Mouse (Mus musculus) embryonic stem cell, embryonic (primary cell): ENCODE data around the gene Ndufa11.

Source experiments
- CTCF ChIA-PET, 4 experiments: fragments of 300-600 bp in 2 of 4; fragments of 350-600 bp in 2 of 4; sonication (Branson Sonifier 250); formaldehyde crosslinking; loops; one replicate each; lab custom pipeline; 2022; ENCODE audit warnings: inconsistent platforms in 2 of 4; lab: Charles Lee
- POLR2A ChIA-PET, 4 experiments: fragments of 300-600 bp in 2 of 4; fragments of 350-600 bp in 2 of 4; sonication (Branson Sonifier 250); formaldehyde crosslinking; loops; one replicate each; lab custom pipeline; 2022; ENCODE audit warnings: antibody characterized with exemption in 4 of 4, inconsistent platforms in 1 of 4; lab: Charles Lee

Ndufa11 gene

DNA sequence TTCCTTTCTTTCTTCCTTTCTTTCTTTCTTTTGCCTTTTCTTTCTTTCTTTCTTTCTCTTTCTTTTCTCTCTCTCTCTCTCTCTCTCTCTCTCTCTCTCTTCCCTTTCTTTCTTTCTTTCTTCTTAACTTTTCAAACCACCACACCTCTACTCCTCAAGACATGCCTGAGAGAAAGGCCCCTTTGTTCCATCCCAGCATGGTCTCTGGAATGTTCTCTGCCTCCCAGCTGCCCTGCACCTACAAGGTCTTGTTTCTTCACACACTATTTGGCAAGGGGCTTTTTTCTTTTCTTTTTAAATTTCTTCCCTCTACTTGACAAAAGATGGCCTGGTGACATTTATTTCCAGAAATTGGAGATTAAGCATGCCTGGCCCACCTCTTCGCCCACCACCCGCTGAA lies 12.1 kb downstream of the Ndufa11 start:
- ChIA-PET POLR2A (interaction anchor here in 3 of 4 experiments (0.6 to 5.0 kb wide), 18 partner anchors 7 to 145 kb away, joined by 3 to 68 read pairs (median 6); partner anchors contain the start of genes Ndufa11 (in 2 of the 3), Ranbp3 (in 2 of the 3), Vmac (in 2 of the 3) and Dus3l (in 1 of the 3)), CTCF (interaction anchor here in 2 of 4 experiments (1.1 to 3.0 kb wide), 2 partner anchors 28 to 176 kb away, joined by 3 to 12 read pairs; partner anchors contain the start of gene Nrtn (in 1 of the 2))

DNA sequence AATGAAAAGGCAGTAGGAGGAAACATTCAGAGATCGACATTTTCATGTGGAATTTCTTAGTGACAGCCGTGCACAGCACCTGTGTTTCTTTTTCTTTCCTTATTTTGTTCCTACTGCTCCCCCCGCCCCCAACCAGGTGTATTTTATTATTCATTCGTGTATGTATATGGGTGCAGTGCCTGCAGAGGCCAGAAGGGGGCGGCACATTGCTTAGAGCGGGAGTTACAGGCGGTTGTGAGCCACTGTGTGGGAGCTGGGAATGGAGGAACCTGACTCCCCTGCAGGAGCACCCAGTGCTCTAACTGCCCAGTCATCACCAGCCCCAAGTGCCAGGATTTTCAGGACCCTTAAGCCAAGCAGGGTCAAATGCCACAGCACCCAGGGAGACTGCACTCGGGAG lies 19.0 kb downstream of the Ndufa11 start:
- ChIA-PET POLR2A (interaction anchor here in 2 of 4 experiments (0.6 to 6.2 kb wide), 20 partner anchors 8 to 457 kb away, joined by 3 to 30 read pairs (median 5); partner anchors contain the start of genes Dus3l (in 1 of the 2), Nrtn (in 1 of the 2) and Ranbp3 (in 1 of the 2)), CTCF (interaction anchor here in 3 of 4 experiments (0.6 to 3.0 kb wide), 46 partner anchors 8 to 780 kb away, joined by 3 to 16 read pairs (median 4); partner anchors contain the start of genes Nrtn (in 2 of the 3), Dus3l (in 1 of the 3), Mllt1 (in 1 of the 3) and Ndufa11 (in 1 of the 3))

DNA sequence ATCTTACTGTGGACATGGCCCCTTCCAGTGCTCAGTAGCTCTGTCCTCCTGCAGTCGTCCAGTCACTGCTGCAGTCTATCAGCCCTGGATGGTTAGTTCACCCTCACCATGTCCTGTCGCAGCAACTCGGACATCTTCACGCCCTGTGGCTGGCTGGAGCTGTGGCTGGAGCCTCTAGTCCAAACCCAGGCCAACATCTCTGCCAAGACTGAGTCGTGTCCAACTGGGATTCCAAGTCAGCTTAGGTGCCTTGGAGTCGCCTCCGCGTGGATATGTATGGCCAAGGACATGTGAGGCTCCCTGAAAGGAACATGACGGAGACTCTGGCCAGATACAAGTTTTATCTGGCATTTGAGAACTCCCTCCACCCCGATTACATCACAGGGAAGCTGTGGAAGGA lies 20.7 kb downstream of the Ndufa11 start:
- ChIA-PET CTCF (interaction anchor here in 2 of 4 experiments (1.2 to 2.0 kb wide), 4 partner anchors 13 to 400 kb away, joined by 3 to 11 read pairs (median 4); no protein-coding TSS in a partner anchor), POLR2A (interaction anchor here in 3 of 4 experiments (0.6 to 6.2 kb wide), 12 partner anchors 10 to 434 kb away, joined by 3 to 30 read pairs (median 5); partner anchors contain the start of genes Nrtn (in 1 of the 3) and Ranbp3 (in 1 of the 3))

DNA sequence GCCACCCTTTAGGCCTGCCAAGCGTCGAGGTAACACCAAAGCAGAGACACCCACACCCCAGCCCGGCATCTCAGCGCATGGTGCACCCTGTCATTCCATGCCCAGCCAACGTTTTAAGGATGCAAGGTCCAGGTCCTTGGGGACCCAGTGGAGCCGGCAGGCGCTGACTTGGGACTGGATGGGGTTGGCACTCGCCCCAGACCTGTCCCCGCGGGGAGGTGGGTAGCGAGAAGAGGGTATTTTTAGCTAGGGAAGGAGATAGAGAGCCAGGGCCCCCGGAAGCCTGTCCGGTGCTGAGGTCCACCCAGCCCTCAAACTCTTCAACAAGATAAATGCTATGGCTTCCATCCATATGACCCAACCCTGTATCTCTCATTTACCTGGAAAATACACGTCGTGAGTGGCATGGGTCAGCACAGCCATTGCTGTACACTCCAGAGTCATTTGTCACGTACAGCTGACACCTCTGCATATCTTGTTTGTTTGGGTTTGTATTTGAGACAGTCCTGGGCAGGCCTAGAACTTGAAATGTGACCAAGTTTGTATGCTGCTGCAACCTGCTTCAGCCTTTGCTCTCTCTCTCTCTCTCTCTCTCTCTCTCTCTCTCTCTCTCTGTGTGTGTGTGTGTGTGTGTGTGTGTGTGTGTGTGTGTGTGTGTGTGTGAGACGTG lies 22.7 kb downstream of the Ndufa11 start:
- POLR2A ChIA-PET, result interaction anchor here in 3 of 4 experiments (0.7 to 6.2 kb wide), 8 partner anchors 9 to 113 kb away, joined by 3 to 30 read pairs (median 4); partner anchors contain the start of genes Dus3l (in 1 of the 3), Lonp1 (in 1 of the 3), Ndufa11 (in 1 of the 3) and Rfx2 (in 1 of the 3)
- CTCF ChIA-PET, result no interaction called here

DNA sequence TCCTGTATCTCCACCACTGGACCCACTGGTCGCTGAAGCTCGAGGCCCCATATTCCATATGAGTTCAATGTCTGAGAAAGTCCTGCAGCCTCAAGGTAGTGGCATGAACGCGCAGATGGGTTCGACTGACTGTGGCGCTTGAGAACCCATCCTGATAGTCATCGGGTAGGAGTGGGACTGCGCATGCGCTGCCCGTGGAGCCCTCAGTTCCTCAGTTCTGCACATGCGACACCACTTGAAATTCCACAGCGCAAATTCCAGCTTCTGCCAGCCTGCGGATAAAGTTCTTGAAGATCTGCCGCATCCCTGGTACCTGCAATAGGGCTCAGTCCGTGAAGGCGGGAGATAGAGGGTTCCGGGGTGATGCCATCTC lies 23.2 kb downstream of the Ndufa11 start:
- POLR2A ChIA-PET, result interaction anchor here in 2 of 4 experiments (0.9 to 6.2 kb wide), 6 partner anchors 9 to 114 kb away, joined by 3 to 30 read pairs (median 6); partner anchors contain the start of genes Dus3l (in 1 of the 2), Lonp1 (in 1 of the 2), Ndufa11 (in 1 of the 2) and Rfx2 (in 1 of the 2)
- CTCF ChIA-PET, result interaction anchor here in 1 of 4 experiments (1.3 to 2.0 kb wide), 2 partner anchors 13 to 390 kb away, joined by 4 to 5 read pairs; no protein-coding TSS in a partner anchor

DNA sequence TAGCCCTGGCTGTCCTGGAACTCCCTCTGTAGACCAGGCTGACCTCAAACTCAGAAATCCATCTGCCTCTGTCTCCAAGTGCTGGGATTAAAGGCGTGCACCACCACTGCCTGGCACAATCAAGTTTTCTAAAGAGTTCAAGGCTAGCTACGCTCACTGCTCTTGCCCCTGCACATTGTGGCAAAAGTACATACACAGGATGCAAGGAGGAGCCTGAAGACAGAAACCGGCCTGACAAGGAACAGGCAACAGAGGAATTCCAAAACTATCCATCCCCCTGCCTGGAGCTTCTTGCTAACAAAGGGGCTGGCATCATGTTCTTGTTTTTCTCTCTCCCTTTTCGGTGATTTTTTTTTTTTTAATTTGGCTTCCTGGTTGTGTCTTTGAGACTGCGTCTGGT lies 26.6 kb downstream of the Ndufa11 start:
- POLR2A ChIA-PET, result interaction anchor here in 2 of 4 experiments (0.6 to 1.9 kb wide), 11 partner anchors 8 to 665 kb away, joined by 3 to 9 read pairs (median 3); partner anchors contain the start of genes Hdgfl2 (in 1 of the 2) and Nrtn (in 1 of the 2)
- CTCF ChIA-PET, result interaction anchor here in 2 of 4 experiments (0.5 to 1.1 kb wide), 3 partner anchors 8 to 313 kb away, joined by 3 to 4 read pairs (median 3); no protein-coding TSS in a partner anchor

DNA sequence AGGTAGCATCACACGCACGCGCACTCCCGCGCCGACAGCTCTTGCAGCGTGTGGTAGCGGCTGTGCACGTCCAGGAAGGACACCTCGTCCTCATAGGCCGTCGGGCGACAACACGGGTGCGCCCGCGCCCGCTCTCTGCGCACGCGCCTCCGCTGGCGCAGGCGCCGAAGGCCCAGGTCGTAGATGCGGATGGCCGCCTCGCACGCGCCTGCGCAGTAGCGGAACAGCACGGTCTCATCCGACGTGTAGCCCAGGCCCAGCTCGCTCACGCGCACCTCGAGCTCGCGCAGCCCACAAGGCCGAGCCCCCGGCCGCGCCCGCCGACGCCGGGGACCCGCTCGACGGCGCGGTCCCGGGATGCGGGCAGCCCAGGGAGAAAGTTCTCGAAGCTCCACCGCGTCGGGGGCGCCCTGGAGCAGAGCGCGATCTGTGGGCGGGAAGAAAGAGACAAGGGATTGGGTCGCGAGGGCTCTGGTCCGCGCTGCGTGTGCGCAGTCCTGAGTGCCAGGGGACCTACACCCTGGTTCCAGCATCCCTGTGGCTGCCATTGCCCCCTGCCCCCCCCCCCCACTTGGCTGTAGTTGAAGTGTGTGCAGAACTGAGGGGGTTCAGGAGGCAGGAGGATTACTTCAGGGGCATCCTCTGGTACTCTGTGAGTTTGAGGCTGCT lies 34.0 kb downstream of the Ndufa11 start:
- CTCF ChIA-PET, result interaction anchor here in 3 of 4 experiments (0.6 to 2.7 kb wide), 7 partner anchors 14 to 496 kb away, joined by 3 to 11 read pairs (median 5); partner anchors contain the start of genes Alkbh7 (in 1 of the 3) and Mllt1 (in 1 of the 3)
- POLR2A ChIA-PET, result interaction anchor here in 3 of 4 experiments (0.6 to 4.0 kb wide), 34 partner anchors 10 to 538 kb away, joined by 3 to 25 read pairs (median 4); partner anchors contain the start of genes Ranbp3 (in 3 of the 3), Dus3l (in 2 of the 3), Rpl36 (in 2 of the 3) and 2410015M20Rik (in 1 of the 3)

DNA sequence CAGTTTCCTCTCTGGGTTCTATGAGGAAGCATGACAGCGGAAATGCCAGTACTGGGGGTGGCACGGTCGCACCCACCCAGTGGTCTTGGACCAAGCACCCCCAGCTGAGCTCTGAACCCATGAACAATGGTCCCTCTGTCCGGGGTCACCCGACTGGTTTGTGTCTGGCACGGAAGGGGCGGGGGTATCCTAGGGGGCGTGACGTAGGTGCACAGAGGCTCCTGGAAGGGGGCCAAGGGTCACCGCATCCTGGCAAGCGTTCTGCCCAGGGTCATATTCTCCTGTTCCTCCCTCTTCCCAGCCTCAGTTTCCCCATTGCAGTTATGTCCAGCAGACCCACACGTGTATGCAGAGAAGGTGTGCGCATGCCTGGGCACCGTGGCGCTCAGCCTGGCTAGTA lies 35.9 kb downstream of the Ndufa11 start:
- ChIA-PET POLR2A (interaction anchor here in 3 of 4 experiments (0.6 to 4.0 kb wide), 16 partner anchors 8 to 183 kb away, joined by 3 to 25 read pairs (median 4); partner anchors contain the start of genes Dus3l (in 1 of the 3), Ndufa11 (in 1 of the 3), Ranbp3 (in 1 of the 3) and Vmac (in 1 of the 3)), CTCF (interaction anchor here (0.6 to 1.7 kb wide), 8 partner anchors 14 to 145 kb away, joined by 3 to 9 read pairs (median 6); partner anchors contain the start of gene Ranbp3 (in 1 of the 4))

DNA sequence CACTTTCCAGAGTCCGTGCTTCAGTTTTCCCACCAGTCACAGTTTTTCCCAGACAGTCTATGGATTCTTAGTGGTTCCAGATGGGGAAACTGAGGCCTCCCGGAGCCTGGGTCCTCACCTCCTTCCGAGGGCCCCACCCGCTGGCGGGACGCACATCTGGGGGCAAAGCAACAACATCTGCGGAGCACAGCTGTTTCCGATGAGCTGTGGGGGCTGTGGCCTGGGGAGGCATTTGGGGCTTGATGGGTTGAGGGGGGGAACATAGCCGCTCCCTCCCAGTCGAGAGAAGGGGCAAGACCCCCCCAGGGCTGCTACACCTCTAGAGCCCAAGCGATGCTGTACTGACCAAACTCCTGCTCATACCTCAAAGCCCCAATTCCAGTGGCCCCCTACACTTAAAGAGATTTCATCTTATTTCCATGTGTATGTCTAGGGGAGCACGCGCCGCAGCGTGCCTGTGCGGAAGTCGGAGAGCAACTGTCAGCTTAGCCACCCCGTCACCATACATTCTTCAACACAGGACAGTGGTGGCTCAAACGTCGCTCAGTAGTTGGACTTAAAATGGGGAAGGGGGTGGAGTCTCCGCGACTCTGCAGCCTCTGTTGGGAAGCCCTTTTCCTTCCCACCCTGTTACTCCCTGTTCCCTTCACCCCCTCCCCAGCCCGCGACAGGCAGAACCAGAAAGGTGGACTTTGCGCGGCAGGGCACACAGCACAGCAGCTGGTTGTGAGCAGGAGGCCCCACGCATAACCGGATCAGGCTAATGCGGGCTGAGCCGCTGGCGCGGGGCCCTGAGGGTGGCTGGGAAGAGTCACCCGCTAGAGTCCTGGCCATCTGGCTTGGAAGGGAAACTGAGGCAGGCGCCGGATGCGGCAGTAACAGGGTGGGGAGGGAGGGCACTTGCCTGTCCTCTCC lies 37.0 kb downstream of the Ndufa11 start:
- POLR2A ChIA-PET, result interaction anchor here in 3 of 4 experiments (0.6 to 4.0 kb wide), 18 partner anchors 7 to 700 kb away, joined by 3 to 27 read pairs (median 3); partner anchors contain the start of genes Dus3l (in 3 of the 3) and Ndufa11 (in 1 of the 3)

DNA sequence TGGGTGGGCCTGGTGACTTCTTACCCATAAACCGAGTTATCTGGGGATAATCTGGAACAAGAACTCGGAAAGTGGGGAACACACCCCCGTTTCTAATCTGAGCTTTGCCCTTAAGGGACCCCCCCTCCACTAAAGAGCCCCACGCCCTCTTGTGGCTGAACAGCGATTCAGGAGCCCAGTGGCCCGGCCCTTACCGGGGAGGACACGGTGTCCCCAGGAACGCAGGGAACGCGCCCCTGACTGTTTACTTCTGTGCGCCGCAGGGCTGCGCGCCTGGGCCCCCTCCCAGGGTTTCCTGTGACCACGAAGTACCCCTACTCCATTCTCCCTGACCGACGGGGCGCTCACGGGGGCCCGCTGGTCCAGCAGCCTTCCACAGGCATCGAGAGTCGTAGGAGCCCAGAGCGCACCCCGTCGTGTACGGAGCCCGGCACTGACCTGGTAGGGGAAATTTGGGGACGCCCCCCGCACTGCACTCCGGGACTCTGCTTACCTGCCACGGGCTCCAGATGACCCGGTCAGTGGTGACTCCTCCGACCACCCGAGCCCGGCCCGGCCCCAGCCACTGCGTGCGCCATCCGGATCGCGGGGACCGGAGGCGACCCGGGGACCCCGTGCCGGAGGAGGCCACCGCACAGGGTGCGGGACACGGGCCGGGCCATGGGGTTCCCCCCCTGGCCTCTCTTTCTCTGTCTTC lies 39.3 kb downstream of the Ndufa11 start:
- ChIA-PET CTCF (interaction anchor here in 3 of 4 experiments (0.6 to 1.8 kb wide), 18 partner anchors 20 to 690 kb away, joined by 3 to 12 read pairs (median 3); partner anchors contain the start of gene Kdm4b (in 1 of the 3)), POLR2A (interaction anchor here in 3 of 4 experiments (0.6 to 3.4 kb wide), 36 partner anchors 8 to 453 kb away, joined by 3 to 27 read pairs (median 4); partner anchors contain the start of genes Ranbp3 (in 3 of the 3), Ndufa11 (in 2 of the 3), Dus3l (in 1 of the 3) and Gm17949 (in 1 of the 3))

More for the DNA sequence above, 37.0 kb downstream of the Ndufa11 start:
- CTCF ChIA-PET, result interaction anchor here in 3 of 4 experiments (0.5 to 1.7 kb wide), 8 partner anchors 10 to 242 kb away, joined by 3 to 9 read pairs (median 4); partner anchors contain the start of genes Dus3l (in 2 of the 3) and Alkbh7 (in 1 of the 3)

DNA sequence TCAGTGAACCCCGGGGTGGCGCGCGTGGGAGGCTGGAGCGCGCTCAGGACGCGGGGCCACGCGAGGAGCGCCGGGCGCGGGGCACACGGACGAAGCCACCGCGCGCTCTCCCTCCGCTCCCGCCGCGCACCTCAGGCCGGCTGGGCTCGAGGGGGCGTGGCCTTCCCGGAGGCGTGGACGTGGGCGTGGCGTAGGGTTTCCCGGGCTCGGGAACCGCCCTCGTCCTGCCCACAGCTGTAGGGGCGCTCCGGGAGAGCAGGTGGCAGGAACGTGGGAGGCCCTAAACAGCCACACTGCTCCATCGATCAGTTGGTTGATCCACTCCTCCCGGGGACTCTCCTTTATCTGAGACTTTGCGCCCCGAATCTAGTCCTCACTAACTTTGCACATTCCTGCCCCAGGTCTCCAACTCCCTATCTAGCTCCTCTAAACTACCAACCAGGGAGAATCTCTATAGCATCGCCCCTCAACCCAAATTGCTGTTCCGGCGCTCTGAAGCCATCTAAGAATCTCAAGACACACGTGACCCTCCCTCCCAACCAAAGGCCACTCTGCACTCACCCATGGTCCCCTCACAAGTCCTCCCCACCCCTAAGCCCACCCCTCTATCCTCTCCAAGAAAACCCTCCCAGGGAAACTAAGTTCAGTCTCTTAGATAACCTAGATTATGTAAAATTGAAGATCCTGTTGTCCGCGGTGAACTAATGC lies 40.0 kb downstream of the Ndufa11 start, which contains the start of gene Nrtn:
Gene Nrtn (minus strand): TSS at position 115 of the 708 bp plus-strand sequence.
- POLR2A ChIA-PET, result interaction anchor here in 3 of 4 experiments (0.5 to 2.4 kb wide), 42 partner anchors 8 to 504 kb away, joined by 3 to 18 read pairs (median 4); partner anchors contain the start of genes Ranbp3 (in 3 of the 3), Khsrp (in 2 of the 3), Ndufa11 (in 2 of the 3) and 2410015M20Rik (in 1 of the 3)
- CTCF ChIA-PET, result interaction anchor here in 3 of 4 experiments (0.5 to 1.8 kb wide), 25 partner anchors 9 to 690 kb away, joined by 3 to 12 read pairs (median 3); partner anchors contain the start of gene Kdm4b (in 1 of the 3)

DNA sequence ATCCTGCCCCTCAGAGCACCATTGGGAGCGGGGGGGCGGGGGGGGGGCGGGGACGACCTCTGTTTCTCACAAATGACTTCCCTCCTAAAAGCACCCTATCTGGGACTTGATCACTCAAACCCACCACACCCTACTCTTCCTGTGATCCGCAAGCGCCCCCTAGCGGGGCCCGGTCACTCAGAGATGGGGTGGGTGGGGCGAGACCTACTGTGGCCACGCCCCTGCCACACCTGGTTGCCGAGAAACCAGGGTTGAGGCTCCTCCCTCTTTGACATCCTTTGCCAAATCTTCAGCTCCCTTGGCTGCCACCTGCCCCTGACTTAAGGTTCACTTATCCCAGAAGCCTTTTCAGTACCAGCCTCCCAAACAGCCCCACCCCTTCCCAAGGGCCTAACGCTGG lies 40.6 kb downstream of the Ndufa11 start:
- CTCF ChIA-PET, result interaction anchor here in 3 of 4 experiments (0.5 to 1.8 kb wide), 25 partner anchors 10 to 469 kb away, joined by 3 to 12 read pairs (median 3); partner anchors contain the start of gene Kdm4b (in 1 of the 3)
- POLR2A ChIA-PET, result interaction anchor here in 3 of 4 experiments (0.5 to 2.4 kb wide), 37 partner anchors 9 to 504 kb away, joined by 3 to 18 read pairs (median 4); partner anchors contain the start of genes Ranbp3 (in 3 of the 3), Khsrp (in 2 of the 3), 2410015M20Rik (in 1 of the 3) and Alkbh7 (in 1 of the 3)

DNA sequence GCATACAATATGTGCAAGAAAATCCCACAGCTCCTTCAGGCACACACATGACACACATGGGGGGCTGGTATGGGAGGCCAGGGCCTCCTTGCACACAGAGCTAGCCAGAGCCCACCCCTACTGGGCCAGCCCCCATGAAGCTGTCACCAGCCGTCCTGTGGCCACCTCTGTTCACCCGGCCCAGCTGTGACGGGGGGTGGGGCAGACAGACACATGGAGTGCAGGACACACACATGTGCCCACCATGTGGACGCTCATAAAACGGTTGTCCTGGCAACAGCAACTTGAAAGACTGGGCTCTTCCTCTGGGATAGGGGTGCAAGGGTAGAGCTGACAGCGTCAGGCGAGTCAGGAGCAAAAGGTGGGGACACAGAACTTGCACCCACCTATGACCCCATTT lies 41.7 kb downstream of the Ndufa11 start:
- CTCF ChIA-PET, result interaction anchor here in 1 of 4 experiments (1.0 to 1.4 kb wide), 2 partner anchors 51 to 95 kb away, joined by 3 to 5 read pairs; no protein-coding TSS in a partner anchor
- POLR2A ChIA-PET, result interaction anchor here in 2 of 4 experiments (0.6 to 2.2 kb wide), 7 partner anchors 8 to 128 kb away, joined by 3 to 8 read pairs (median 4); no protein-coding TSS in a partner anchor

DNA sequence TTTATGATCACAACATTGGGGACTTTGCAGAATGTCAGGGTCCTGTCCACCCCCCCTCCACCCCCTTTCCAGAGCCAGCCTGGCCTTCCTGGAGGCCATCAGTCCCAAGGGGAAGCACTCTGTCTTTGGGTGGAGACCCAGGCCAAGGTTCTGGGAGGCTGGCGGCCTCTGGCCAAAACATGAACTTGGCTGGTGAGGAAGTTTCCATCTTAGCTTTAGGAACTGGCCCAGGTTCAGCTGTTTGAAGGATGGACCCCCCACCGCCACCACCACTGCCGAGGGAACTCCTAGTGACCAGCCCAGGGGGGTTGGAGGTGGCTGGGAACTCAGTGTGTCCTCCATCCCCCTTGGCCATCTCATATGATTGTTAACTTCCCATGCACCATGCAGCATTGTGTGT lies 43.5 kb downstream of the Ndufa11 start:
- CTCF ChIA-PET, result interaction anchor here in 1 of 4 experiments (1.2 kb wide), 1 partner anchor 24 kb away, joined by 7 read pairs; no protein-coding TSS in a partner anchor
- POLR2A ChIA-PET, result interaction anchor here in 3 of 4 experiments (0.5 to 4.6 kb wide), 19 partner anchors 8 to 484 kb away, joined by 3 to 48 read pairs (median 6); partner anchors contain the start of genes Gm17949 (in 1 of the 3), Gtf2f1 (in 1 of the 3), Khsrp (in 1 of the 3) and Ranbp3 (in 1 of the 3)
